Mouse (Mus musculus) heart, adult 2 months (tissue): ENCODE measurements at regions not wholly inside any gene's neighbourhood (a gene's known extent, or its start where the extent isn't known, plus 50 kb on each side); places are given as distances from the start of the nearest gene placed in this dataset.

Experiments
- CTCF ChIP-seq: fragments of 200-600 bp; IDR thresholded peaks from 2 replicates; pipeline ENCODE4 v1.8.1; 2022; ENCODE audit warnings: antibody characterized with exemption, mild to moderate bottlenecking, moderate library complexity
- EP300 ChIP-seq: fragments of 200-500 bp; IDR thresholded peaks from 2 replicates; pipeline ENCODE4 v1.6.1; 2011; ENCODE audit warnings: low read depth, low read length, control low read depth; ENCODE audit not compliant: insufficient read depth
- POLR2A ChIP-seq: fragments of 200-500 bp; IDR thresholded peaks from 2 replicates; pipeline ENCODE4 v1.6.1; 2011; ENCODE audit warnings: mild to moderate bottlenecking, low read depth, low read length, control low read depth; ENCODE audit not compliant: insufficient read depth

- no peak for TF ChIP-seq CTCF
- TF ChIP-seq POLR2A = no peak
- TF ChIP-seq EP300 = no peak
These were observed 65.4 kb upstream of the Rbm19 start for GRCm38 (mm10) chr5:120050728-120051436.
